Mouse (Mus musculus) c-Kit-positive CD71-positive TER-119-negative erythroid progenitor cells, embryonic 14.5 days (primary cell): Measurements from ENCODE around the gene Shisal1.

Experiments used
- DNase-seq: peaks from one replicate; pipeline ENCODE4 v3.0.0-alpha.2; 2013; ENCODE audit warnings: low read depth

Gene Shisal1

GRCm38 (mm10) chr15:84372801-84373200 lies 74.1 kb downstream of the Shisal1 start:
- no peak for DNase-seq

- no peak for DNase-seq
Measured at GRCm38 (mm10) chr15:84367402-84367801, 79.5 kb downstream of the Shisal1 start.

- no peak for DNase-seq
Measured at GRCm38 (mm10) chr15:84366574-84366989, 80.3 kb downstream of the Shisal1 start.

- DNase-seq = no peak
Measured at GRCm38 (mm10) chr15:84365675-84366381, 81.1 kb downstream of the Shisal1 start.

- no peak for DNase-seq
Measured at GRCm38 (mm10) chr15:84364746-84365145, 82.2 kb downstream of the Shisal1 start.

GRCm38 (mm10) chr15:84355081-84355480 lies 91.8 kb downstream of the Shisal1 start:
- DNase-seq = no peak

GRCm38 (mm10) chr15:84351915-84352844 lies 94.7 kb downstream of the Shisal1 start:
- DNase-seq = no peak

GRCm38 (mm10) chr15:84351342-84351741 lies 95.6 kb downstream of the Shisal1 start:
- DNase-seq = no peak

GRCm38 (mm10) chr15:84349915-84350738 lies 96.8 kb downstream of the Shisal1 start:
- no peak for DNase-seq

- DNase-seq = no peak
Measured at GRCm38 (mm10) chr15:84348769-84349168, 98.1 kb downstream of the Shisal1 start.

- no peak for DNase-seq
Measured at GRCm38 (mm10) chr15:84340926-84341325, 106.0 kb downstream of the Shisal1 start.

- DNase-seq = no peak
Measured at GRCm38 (mm10) chr15:84337599-84337998, 109.3 kb downstream of the Shisal1 start.

GRCm38 (mm10) chr15:84336281-84336817 lies 110.5 kb downstream of the Shisal1 start:
- DNase-seq = no peak

GRCm38 (mm10) chr15:84331066-84331612 lies 115.8 kb downstream of the Shisal1 start:
- no peak for DNase-seq

- DNase-seq = no peak
Measured at GRCm38 (mm10) chr15:84329940-84330339, 117.0 kb downstream of the Shisal1 start.
